Mouse (Mus musculus): ENCODE results near the gene Pkig. TPM values are rescaled to one million over a fixed set of nuclear protein-coding genes. Genes with fewer than 3 reads are reported as not detected.
A peak's percentile ranks its signal among the peaks of the same experiment; 100 is the strongest.

The Pkig gene
- polyA plus RNA-seq, 1 experiment = 57.4 TPM

DNA sequence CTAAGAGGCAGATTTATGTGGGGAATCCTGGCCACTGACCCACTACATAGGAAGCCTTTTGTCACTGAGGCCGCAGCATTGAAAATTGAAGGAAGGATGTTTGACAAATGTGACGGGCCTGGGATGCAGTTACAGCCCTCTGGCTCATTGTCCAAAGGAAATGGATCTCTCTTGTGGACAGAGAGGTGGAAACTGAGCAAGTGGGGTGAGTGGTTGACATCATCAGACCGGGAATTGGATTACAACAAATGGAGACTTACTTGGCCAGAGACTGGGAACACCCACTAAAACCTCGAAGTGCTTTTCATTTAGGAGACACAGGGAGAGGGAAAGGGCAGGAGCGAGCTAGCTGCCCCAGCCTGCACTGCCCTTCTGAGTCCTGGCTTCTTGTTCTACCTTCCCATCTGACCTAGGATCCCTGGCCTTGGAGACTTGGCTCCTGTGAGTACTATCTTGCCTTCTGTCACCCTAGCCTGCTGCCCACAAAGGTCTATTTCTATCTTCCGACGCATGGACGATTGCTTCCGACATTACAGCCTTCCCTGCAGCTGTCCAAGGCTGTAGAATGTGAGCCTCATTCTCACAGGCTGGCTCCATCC lies 35.6 kb downstream of the Pkig start:
- Histone ChIP-seq H3K27me3 (ENCODE audit: control insufficient read depth, insufficient read depth, low read length) (no peaks in the 10 kb centered on the region), H3K4me3 (replicated peaks; ENCODE audit: insufficient read depth, low read depth, low read length) (no peak overlapping the region), H3K4me1 (ENCODE audit: control insufficient read depth, insufficient read depth, low read length) (peaks cover 33% of the 10 kb centered on the region), H3K27ac (ENCODE audit: insufficient read depth, low read length) (peak overlapping the region; percentile 85)
- WGBS = 19% methylated on average over 9 of the region's 9 CpGs
- DNase-seq = peak; percentile 43 to 59
- TF ChIP-seq CTCF (IDR thresholded peaks at IDR 0.05; ENCODE audit: borderline replicate concordance, insufficient read depth, low read depth, low read length) (no peak), POLR2A (IDR thresholded peaks at IDR 0.05; ENCODE audit: borderline replicate concordance, insufficient read depth, low read length) (no peak)

DNA sequence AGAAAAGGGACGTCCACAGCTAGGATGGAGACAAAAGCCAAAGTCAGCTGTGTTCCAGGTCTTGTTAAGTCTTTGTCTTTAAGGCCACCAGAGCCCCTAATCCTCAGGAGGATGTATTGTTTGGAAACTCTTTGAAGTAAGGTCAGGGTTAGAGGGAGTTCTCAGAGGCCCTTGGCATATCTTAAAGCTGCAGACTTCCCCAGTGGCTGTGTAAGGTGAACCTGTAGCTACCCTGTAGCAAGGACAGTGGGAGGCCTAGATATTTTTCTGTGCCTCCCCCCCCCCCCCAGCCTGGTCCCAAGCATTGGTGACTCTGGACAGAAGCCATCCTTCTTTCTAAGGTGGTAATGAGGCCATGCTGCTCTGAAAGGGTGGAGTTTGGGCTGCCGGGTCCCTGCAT lies 38.6 kb downstream of the Pkig start:
- 76% methylated on average over 2 of the region's 2 CpGs for WGBS
- Histone ChIP-seq H3K27ac (ENCODE audit: insufficient read depth, low read length) (0 out of 2 replicates have a peak overlapping the region, but pooled peaks have one; percentile 26), H3K4me3 (replicated peaks; ENCODE audit: insufficient read depth, low read depth, low read length) (no peak overlapping the region), H3K4me1 (ENCODE audit: control insufficient read depth, insufficient read depth, low read length) (peaks cover 28% of the 10 kb centered on the region), H3K27me3 (ENCODE audit: control insufficient read depth, insufficient read depth, low read length) (no peaks in the 10 kb centered on the region)
- no peak for DNase-seq
- TF ChIP-seq POLR2A (IDR thresholded peaks at IDR 0.05; ENCODE audit: borderline replicate concordance, insufficient read depth, low read length) (no peak), CTCF (IDR thresholded peaks at IDR 0.05; ENCODE audit: borderline replicate concordance, insufficient read depth, low read depth, low read length) (no peak)

GRCm38 (mm10) chr2:163697764-163698480 lies 39.7 kb downstream of the Pkig start:
- no peaks in the 10 kb centered on the region for H3K27me3 ChIP-seq (ENCODE audit: control insufficient read depth, insufficient read depth, low read length)
- DNase-seq = no peak
- no peak overlapping the region for H3K27ac ChIP-seq (ENCODE audit: insufficient read depth, low read length)

DNA sequence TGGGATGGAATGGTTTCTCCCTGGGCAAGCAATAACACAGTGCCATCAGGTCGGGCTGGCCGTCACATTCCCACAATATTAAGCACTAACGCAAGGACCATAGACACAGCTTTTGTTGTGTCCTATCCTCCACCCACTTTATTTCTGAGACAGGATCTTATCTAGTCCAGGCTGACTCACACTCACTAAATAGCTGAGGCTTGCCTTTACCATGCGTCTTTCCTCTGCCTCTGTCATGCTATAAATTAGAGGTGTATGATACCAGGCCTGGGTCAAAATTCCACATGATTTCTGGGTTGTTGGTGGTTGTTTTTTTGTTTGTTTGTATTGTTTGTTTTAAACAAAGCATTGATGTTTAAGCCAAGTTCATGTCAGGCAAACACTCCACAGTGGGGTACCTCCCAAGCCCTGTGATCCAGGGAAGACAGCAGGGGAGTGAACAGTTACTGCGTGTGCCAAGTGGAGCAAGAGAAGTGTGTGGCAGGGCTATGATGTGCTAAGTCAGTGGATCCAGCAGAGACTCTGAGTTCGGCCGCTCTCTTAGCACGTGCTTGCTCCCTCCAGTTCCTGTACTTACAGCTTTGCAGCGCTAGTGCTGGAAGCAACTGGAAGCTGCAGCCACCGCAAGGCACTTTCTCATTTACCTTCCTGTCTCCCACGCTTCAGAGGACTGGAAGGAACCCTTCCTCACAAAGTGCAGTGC lies 41.0 kb downstream of the Pkig start:
- peaks cover 24% of the 10 kb centered on the region for H3K4me1 ChIP-seq (ENCODE audit: control insufficient read depth, insufficient read depth, low read length)
- H3K4me3 ChIP-seq (replicated peaks; ENCODE audit: insufficient read depth, low read depth, low read length) = no peak overlapping the region
- WGBS = 41% methylated on average over 11 of the region's 11 CpGs
- TF ChIP-seq CTCF (IDR thresholded peaks at IDR 0.05; ENCODE audit: borderline replicate concordance, insufficient read depth, low read depth, low read length) (no peak), POLR2A (IDR thresholded peaks at IDR 0.05; ENCODE audit: borderline replicate concordance, insufficient read depth, low read length) (no peak)
- no peaks in the 10 kb centered on the region for H3K27me3 ChIP-seq (ENCODE audit: control insufficient read depth, insufficient read depth, low read length)
- DNase-seq = peak in 1 of 2 experiments; percentile 29
- peak overlapping the region; percentile 61 for H3K27ac ChIP-seq (ENCODE audit: insufficient read depth, low read length)

More at GRCm38 (mm10) chr2:163697764-163698480, 39.7 kb downstream of the Pkig start:
- Histone ChIP-seq H3K4me1 (ENCODE audit: control insufficient read depth, insufficient read depth, low read length) (peaks cover 30% of the 10 kb centered on the region), H3K4me3 (replicated peaks; ENCODE audit: insufficient read depth, low read depth, low read length) (no peak overlapping the region)
- WGBS = 64% methylated on average over 16 of the region's 16 CpGs
- TF ChIP-seq POLR2A (IDR thresholded peaks at IDR 0.05; ENCODE audit: borderline replicate concordance, insufficient read depth, low read length) = no peak
- TF ChIP-seq CTCF (IDR thresholded peaks at IDR 0.05; ENCODE audit: borderline replicate concordance, insufficient read depth, low read depth, low read length) = no peak

GRCm38 (mm10) chr2:163702431-163702830 lies 44.2 kb downstream of the Pkig start:
- DNase-seq = no peak
- H3K27me3 ChIP-seq (ENCODE audit: control insufficient read depth, insufficient read depth, low read length) = no peaks in the 10 kb centered on the region
- H3K4me3 ChIP-seq (replicated peaks; ENCODE audit: insufficient read depth, low read depth, low read length) = no peak overlapping the region
- WGBS = 63% methylated on average over 7 of the region's 7 CpGs
- TF ChIP-seq CTCF (IDR thresholded peaks at IDR 0.05; ENCODE audit: borderline replicate concordance, insufficient read depth, low read depth, low read length) = no peak
- no peak for TF ChIP-seq POLR2A (IDR thresholded peaks at IDR 0.05; ENCODE audit: borderline replicate concordance, insufficient read depth, low read length)
- H3K4me1 ChIP-seq (ENCODE audit: control insufficient read depth, insufficient read depth, low read length) = peaks cover 26% of the 10 kb centered on the region
- peak overlapping the region; percentile 23; the same call in 1 of the 2 replicates for H3K27ac ChIP-seq (ENCODE audit: insufficient read depth, low read length)

DNA sequence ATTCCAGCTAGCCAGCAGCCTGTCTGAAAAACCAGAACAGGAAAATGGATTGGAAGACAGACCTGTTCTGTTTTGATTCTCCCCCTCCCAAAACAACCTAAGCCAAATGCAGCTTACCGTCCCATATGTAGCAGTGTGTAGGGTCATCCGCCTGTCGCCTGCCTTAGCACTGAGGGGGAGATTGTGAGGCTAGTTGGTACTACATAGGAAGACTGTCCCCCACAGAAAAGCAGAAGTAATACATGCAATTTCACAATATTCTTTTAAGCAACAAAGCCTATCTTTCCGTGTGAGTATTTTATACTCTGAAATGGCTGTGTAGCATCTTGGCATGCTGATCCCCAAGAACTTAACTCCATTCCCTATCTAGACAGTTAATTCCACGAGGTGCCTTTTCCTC lies 44.7 kb downstream of the Pkig start:
- H3K27ac ChIP-seq (ENCODE audit: insufficient read depth, low read length) = peak overlapping the region; percentile 23; the same call in 1 of the 2 replicates
- no peak overlapping the region for H3K4me3 ChIP-seq (replicated peaks; ENCODE audit: insufficient read depth, low read depth, low read length)
- TF ChIP-seq POLR2A (IDR thresholded peaks at IDR 0.05; ENCODE audit: borderline replicate concordance, insufficient read depth, low read length) = no peak
- no peak for TF ChIP-seq CTCF (IDR thresholded peaks at IDR 0.05; ENCODE audit: borderline replicate concordance, insufficient read depth, low read depth, low read length)
- H3K27me3 ChIP-seq (ENCODE audit: control insufficient read depth, insufficient read depth, low read length) = no peaks in the 10 kb centered on the region
- WGBS = 73% methylated on average over 5 of the region's 5 CpGs
- no peak for DNase-seq
- peaks cover 26% of the 10 kb centered on the region for H3K4me1 ChIP-seq (ENCODE audit: control insufficient read depth, insufficient read depth, low read length)

- H3K27ac ChIP-seq (ENCODE audit: insufficient read depth, low read length) = no peak overlapping the region; the same call in 1 of the 2 replicates
- H3K4me3 ChIP-seq (replicated peaks; ENCODE audit: insufficient read depth, low read depth, low read length) = no peak overlapping the region
- peaks cover 26% of the 10 kb centered on the region for H3K4me1 ChIP-seq (ENCODE audit: control insufficient read depth, insufficient read depth, low read length)
- no peak for DNase-seq
- no peaks in the 10 kb centered on the region for H3K27me3 ChIP-seq (ENCODE audit: control insufficient read depth, insufficient read depth, low read length)
- TF ChIP-seq POLR2A (IDR thresholded peaks at IDR 0.05; ENCODE audit: borderline replicate concordance, insufficient read depth, low read length) (no peak), CTCF (IDR thresholded peaks at IDR 0.05; ENCODE audit: borderline replicate concordance, insufficient read depth, low read depth, low read length) (no peak)
- WGBS = 74% methylated on average over 5 of the region's 5 CpGs
Measured at GRCm38 (mm10) chr2:163703599-163704260, 45.5 kb downstream of the Pkig start.

Data from cerebellum, adult 2 months (tissue).